ENCODE assay signal across 26 mouse cellular contexts in the genomic region with DNA sequence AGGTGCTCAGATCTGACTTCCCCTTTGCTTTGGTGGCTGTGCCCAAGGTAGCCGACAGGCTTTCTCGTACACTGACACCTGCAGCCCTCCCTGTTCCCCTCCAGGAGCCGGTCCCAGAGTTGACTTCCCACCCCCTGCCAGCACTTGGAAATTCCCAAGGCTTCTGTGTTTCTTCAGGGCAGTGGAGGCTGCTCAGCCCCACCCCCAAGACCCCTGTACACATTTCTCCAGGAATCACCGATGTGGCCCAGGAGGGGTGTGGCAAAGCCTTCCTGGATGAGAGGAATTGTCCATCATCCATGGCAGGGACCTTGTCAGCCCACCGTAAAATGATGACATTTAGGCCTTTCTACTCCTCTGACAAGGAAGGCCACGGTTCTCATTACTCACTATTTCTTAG.
"Had no signal": no experiment of that assay in that cellular context is flagged by ENCODE, and none has a peak within 500 bp of the region (broad histone marks: within the 10 kb centered on the region; RNA-seq: fewer than 3 reads in every experiment).

No protein-coding gene starts in this region.

- H3K27ac ChIP-seq: gastrocnemius, adult 2 months; heart, embryonic 10.5 days; hindbrain, embryonic 14.5 days; intestine, embryonic 15.5 days; layer of hippocampus, adult 2 months; left cerebral cortex, adult 2 months; limb, embryonic 10.5 days; limb, embryonic 12.5 days; liver, embryonic 13.5 days; liver, embryonic 15.5 days had no signal

- H3K27me3 ChIP-seq: heart, embryonic 12.5 days; intestine, embryonic 15.5 days; limb, embryonic 12.5 days; liver, embryonic 13.5 days; liver, embryonic 15.5 days had no signal

- H3K9ac ChIP-seq: heart, embryonic 12.5 days; hindbrain, embryonic 14.5 days; intestine, embryonic 15.5 days; limb, embryonic 12.5 days; liver, embryonic 13.5 days; liver, embryonic 15.5 days had no signal

- H3K4me3 ChIP-seq: gastrocnemius, adult 2 months; heart, embryonic 10.5 days; heart, embryonic 12.5 days; intestine, embryonic 15.5 days; layer of hippocampus, adult 2 months; left cerebral cortex, adult 2 months; limb, embryonic 10.5 days; limb, embryonic 12.5 days; liver, embryonic 13.5 days; liver, embryonic 15.5 days had no signal

- H3K36me3 ChIP-seq: intestine, embryonic 15.5 days had no signal

- H3K4me2 ChIP-seq: heart, embryonic 12.5 days; hindbrain, embryonic 14.5 days; intestine, embryonic 15.5 days; limb, embryonic 12.5 days; liver, embryonic 11.5 days; liver, embryonic 13.5 days; liver, embryonic 15.5 days had no signal

- ATAC-seq: hindbrain, embryonic 16.5 days; inflammation-experienced regulatory T-cells, adult 6 months; intestine, embryonic 15.5 days; intestine, postnatal 0 days had no signal

- H3K9me3 ChIP-seq: heart, embryonic 10.5 days; heart, embryonic 12.5 days; intestine, embryonic 15.5 days; limb, embryonic 10.5 days; limb, embryonic 12.5 days; liver, embryonic 13.5 days; liver, embryonic 15.5 days had no signal

- DNase-seq: gastrocnemius, adult 2 months; gastrocnemius, postnatal 10 days; gastrocnemius, postnatal 25 days; heart, adult 18-20 months; heart, postnatal 10 days; heart, postnatal 4 days; kidney, adult 18-20 months; kidney, adult 8-10 months; kidney, postnatal 10 days; kidney, postnatal 25 days; kidney, postnatal 4 days; liver; liver, embryonic 13.5 days had no signal
